Mouse (Mus musculus) limb, embryonic 13.5 days (tissue): ENCODE measurements around the gene Rhoa. TPM values are rescaled to one million over a fixed set of nuclear protein-coding genes. Genes with fewer than 3 reads are reported as not detected.
"Not testable (repeated sequence)": the region's sequence is repeated elsewhere in the genome, so short reads cannot be mapped to it uniquely, and the experiment has no call there.

Source experiments
- ATAC-seq: fragments of 200-750 bp; cut with Nextera tagmentation; 2 replicates; pipeline ENCODE4 v1.8.0; 2017; ENCODE audit warnings: low read depth, moderate number of reproducible peaks, moderate TSS enrichment; ENCODE audit not compliant: low FRiP score
- H3K27ac ChIP-seq: fragments of 300-500 bp; sonication (generic); 2 replicates; pipeline ENCODE4 v1.5.1; 2015; ENCODE audit warnings: inconsistent platforms, mild to moderate bottlenecking, moderate library complexity
- H3K27me3 ChIP-seq: fragments of 300-500 bp; sonication (generic); 2 replicates; pipeline ENCODE4 v1.6.1; 2015; ENCODE audit warnings: mild to moderate bottlenecking, inconsistent platforms
- H3K36me3 ChIP-seq: fragments of 300-500 bp; sonication (generic); 2 replicates; pipeline ENCODE4 v1.6.1; 2015; ENCODE audit warnings: inconsistent platforms, mild to moderate bottlenecking, moderate library complexity
- H3K4me1 ChIP-seq: fragments of 300-500 bp; sonication (generic); 2 replicates; pipeline ENCODE4 v1.6.1; 2015; ENCODE audit warnings: inconsistent platforms
- H3K4me2 ChIP-seq: fragments of 300-500 bp; sonication (generic); replicated peaks from 2 replicates; pipeline ENCODE4 v1.6.1; 2015; ENCODE audit warnings: inconsistent platforms, mild to moderate bottlenecking, moderate library complexity
- H3K4me3 ChIP-seq: fragments of 300-500 bp; sonication (generic); 2 replicates; pipeline ENCODE4 v1.5.1; 2015; ENCODE audit warnings: moderate library complexity, mild to moderate bottlenecking, inconsistent platforms
- H3K9ac ChIP-seq: fragments of 300-500 bp; sonication (generic); 2 replicates; pipeline ENCODE4 v1.6.1; 2015; ENCODE audit warnings: mild to moderate bottlenecking, inconsistent platforms
- H3K9me3 ChIP-seq: fragments of 300-500 bp; sonication (generic); 2 replicates; pipeline ENCODE4 v1.6.1; 2016; ENCODE audit warnings: inconsistent platforms
- WGBS: fragments of 180-500 bp; shearing (Covaris S2); methylation state at CpG from one replicate; pipeline ENCODE4 v1.1.7; 2015; 5-methylcytosine and 5-hydroxymethylcytosine counted together
- polyA plus RNA-seq: library from polyadenylated mRNA; unstranded; fragments of >200 nt; fragmentation: Nextera tagmentation; extraction: Ambion mirVana; gene quantifications from 2 replicates; pipeline ENCODE4 v1.2.1, GENCODE M21; 2015

Rhoa gene
- 426 and 428 TPM in 2 replicates for polyA plus RNA-seq

DNA sequence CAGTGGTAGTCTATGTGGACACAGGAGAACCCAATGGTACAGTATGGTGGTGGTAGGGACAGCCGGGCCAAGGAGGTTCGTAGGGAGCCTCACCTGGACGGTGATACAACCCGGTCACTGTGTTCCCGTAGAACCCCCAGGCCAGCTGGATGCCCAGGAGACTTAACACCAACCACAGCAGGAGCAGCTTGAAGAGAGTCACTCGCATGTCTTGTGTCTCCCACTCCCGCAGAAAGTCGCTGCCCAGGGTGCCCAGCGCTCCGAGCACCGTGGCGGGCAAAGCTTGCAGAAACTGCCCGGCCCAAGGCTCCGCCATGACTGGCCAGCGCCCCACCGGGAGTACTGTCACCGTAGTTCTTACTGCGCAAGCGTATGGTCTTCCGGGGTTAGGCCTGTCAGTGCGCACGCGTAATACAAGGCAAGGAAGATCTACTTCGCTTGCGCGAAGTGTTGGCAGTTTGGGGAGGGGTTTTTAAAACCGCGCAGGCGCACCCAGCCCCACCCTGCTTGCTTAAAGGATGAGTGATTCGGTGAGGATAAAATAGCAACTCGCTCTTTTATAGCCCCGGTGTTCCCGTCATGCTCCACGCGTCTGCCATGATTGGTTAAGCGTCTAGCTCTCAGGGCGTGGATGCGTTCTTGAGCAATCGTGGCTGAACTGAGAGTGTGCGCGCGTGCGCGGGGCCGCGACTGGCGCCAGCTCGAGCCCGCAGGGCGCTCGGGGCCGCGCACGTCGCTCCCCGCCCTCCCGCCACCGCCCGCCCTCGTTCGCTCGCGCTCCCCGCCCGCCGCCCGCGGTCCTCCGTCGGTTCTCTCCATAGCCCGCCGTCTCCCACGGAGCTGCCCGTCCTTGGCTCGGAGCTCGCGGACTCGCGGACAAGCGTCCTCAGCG lies at the start of gene Rhoa, which contains the start of gene Tcta:
Gene Rhoa, plus strand, starts transcription at position 501 of the 892 bp plus-strand sequence.
Gene Tcta, minus strand, starts transcription at position 532 of the 892 bp plus-strand sequence.
- H3K9ac ChIP-seq: peak within 1 kb of the TSS; percentile 97
- WGBS: under 1% methylated on average over 81 of the region's 81 CpGs
- peaks cover 26% of the 10 kb centered on the region for H3K4me1 ChIP-seq
- peak within 1 kb of the TSS; percentile 100 for H3K27ac ChIP-seq
- peak within 1 kb of the TSS; percentile 86 for H3K4me2 ChIP-seq
- peak; percentile 97 for ATAC-seq
- H3K36me3 ChIP-seq: peaks cover 24% of the 10 kb centered on the region
- H3K9me3 ChIP-seq: no peaks in the 10 kb centered on the region
- H3K27me3 ChIP-seq: no peaks in the 10 kb centered on the region
- H3K4me3 ChIP-seq: peak within 1 kb of the TSS; percentile 94

DNA sequence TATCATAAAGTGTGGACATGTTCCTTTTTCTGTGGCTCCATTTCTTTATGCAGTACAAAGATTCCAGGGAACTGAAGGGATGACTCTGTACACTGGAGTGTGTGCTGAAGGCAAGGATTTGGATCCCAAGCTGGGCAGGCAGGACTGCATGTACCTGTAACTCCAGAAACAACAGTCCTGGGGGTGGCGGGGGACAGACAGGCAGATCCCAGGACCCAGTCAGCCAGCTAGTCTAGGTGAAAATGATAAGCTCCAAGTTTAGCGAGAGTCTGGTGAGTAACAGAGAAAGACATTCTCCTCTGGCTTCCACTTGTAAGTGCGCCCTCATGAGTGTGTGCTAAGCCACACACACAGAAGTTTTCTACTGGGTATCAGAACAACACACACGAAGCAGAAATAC lies 45.4 kb upstream of the Rhoa start:
- no peak for ATAC-seq
- H3K4me3 ChIP-seq: no peak overlapping the region
- peak overlapping the region; percentile 8; the same call in 1 of the 2 replicates for H3K9ac ChIP-seq
- H3K27me3 ChIP-seq: no peaks in the 10 kb centered on the region
- 0 out of 2 replicates have a peak, but pooled peaks cover 3% of the 10 kb centered on the region for H3K36me3 ChIP-seq
- no peak overlapping the region for H3K27ac ChIP-seq
- peaks cover 26% of the 10 kb centered on the region for H3K4me1 ChIP-seq
- H3K9me3 ChIP-seq: no peaks in the 10 kb centered on the region
- H3K4me2 ChIP-seq: no peak overlapping the region
- WGBS: 90% methylated on average over 4 of the region's 4 CpGs

DNA sequence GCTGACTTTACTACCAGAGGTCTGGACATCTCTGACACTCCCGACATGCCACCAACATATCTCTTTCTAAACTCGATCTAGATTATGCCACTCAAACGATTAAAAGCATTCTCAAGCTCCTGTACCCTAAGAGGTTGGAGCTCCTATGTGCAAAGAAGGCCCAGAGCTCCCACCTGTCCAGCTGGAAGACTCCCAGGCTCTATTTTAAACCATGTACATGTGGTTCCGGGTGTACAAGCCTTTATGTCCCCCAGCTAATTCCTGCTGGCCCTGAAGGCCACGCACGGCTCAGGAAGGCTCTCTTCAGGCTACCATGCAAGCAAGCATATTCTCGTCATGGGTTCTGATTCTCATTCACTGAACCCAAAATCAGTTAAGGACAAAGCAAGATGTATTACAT lies 44.1 kb upstream of the Rhoa start:
- Histone ChIP-seq H3K36me3 (0 out of 2 replicates have a peak, but pooled peaks cover 3% of the 10 kb centered on the region), H3K9me3 (no peaks in the 10 kb centered on the region), H3K4me3 (peak overlapping the region; percentile 97), H3K27ac (no peak overlapping the region), H3K27me3 (no peaks in the 10 kb centered on the region), H3K4me2 (peak overlapping the region; percentile 85), H3K4me1 (peaks cover 26% of the 10 kb centered on the region), H3K9ac (peak overlapping the region; percentile 13)
- no peak for ATAC-seq
- 70% methylated on average over 7 of the region's 7 CpGs for WGBS

DNA sequence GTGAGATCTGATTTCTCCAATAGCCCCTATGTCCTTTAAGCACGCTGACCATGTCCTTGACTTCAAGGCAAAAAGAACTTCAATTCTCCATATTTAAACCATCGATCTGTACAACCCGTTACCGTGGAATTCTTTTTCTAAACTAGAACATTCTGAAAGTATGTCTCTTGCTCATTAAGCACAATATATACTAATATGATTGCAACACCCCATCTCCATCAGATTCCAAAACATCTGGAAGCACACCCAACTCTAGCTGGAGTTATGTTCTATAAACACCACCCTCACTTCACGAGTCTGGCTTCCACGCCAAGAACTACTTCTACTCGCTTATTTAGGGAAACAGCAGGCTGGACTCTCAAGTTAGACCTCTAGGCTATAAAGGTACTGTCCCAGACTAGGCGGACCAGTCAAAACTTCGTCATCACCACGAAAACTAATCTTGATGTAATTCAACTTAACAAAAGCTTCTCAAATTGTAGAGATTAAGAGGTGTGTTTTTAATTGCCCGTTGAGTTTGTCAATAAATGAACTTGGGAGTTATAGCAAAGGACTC lies 43.4 kb upstream of the Rhoa start:
- Histone ChIP-seq H3K27me3 (no peaks in the 10 kb centered on the region), H3K9ac (peak overlapping the region; percentile 87), H3K27ac (no peak overlapping the region), H3K4me3 (peak overlapping the region; percentile 97), H3K4me2 (peak overlapping the region; percentile 85), H3K36me3 (0 out of 2 replicates have a peak, but pooled peaks cover 3% of the 10 kb centered on the region), H3K9me3 (no peaks in the 10 kb centered on the region), H3K4me1 (peaks cover 26% of the 10 kb centered on the region)
- WGBS: 41% methylated on average over 11 of the region's 11 CpGs
- ATAC-seq: no peak

DNA sequence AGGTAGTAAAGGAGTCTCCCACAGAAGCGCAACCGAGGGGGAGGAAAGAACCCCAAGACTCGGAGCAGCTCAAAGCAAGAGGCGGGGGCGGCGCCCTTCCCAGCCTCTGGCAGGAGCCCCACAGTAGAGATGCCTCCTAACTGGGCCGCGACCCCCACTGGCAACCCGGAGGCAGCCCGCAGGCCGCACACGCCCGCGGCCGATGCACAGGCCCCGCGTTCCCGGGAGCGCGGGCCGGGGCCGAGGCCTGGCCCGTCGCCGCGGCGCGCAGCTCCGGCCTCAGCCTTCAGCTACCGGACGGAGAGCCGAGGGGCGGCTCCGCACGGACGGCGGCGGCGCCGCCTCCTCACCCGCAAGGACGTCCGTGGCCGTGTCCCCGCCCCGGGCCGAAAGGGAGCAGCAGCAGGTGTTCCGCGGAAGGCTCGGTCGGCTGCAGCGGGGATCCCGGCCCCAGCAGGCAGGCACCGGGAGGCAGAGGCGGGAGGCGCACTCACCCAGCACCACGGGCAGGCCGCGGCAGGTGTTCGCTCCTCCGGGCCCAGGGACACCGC lies 42.7 kb upstream of the Rhoa start:
- no peaks in the 10 kb centered on the region for H3K9me3 ChIP-seq
- H3K36me3 ChIP-seq: 0 out of 2 replicates have a peak, but pooled peaks cover under 1% of the 10 kb centered on the region
- peak overlapping the region; percentile 85 for H3K4me2 ChIP-seq
- peak; percentile 41; the same call in 1 of the 2 replicates for ATAC-seq
- no peaks in the 10 kb centered on the region for H3K27me3 ChIP-seq
- peak overlapping the region; percentile 87 for H3K27ac ChIP-seq
- peaks cover 26% of the 10 kb centered on the region for H3K4me1 ChIP-seq
- H3K4me3 ChIP-seq: peak overlapping the region; percentile 97
- H3K9ac ChIP-seq: peak overlapping the region; percentile 87
- WGBS: under 1% methylated on average over 48 of the region's 62 CpGs

DNA sequence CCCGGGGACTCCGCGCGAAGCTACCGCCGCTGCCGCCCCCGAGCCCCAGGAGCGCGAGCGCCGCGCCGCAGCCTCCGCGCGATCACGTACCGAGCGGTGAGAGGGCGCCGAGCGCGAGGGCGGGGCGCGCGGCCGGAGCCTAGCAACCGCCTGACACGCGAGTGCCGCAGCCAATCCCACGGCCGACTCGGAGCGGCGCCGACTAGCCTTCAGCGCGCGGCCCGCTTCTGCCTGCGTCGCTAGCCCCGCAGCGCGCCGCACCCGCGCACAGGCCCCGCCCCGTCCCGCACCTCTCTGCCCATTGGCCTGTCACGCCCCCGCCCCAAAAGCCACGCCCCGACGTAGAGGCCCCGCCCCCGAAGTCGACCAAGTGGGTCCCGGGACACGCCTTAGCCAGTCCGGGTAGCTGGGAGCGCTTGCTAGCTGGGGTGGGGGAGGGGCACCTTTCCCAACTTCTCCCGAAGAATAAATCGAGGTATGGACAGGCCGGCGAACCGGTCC lies 42.2 kb upstream of the Rhoa start, which contains the start of gene Dag1:
Gene Dag1, minus strand, starts transcription at position 269 of the 501 bp plus-strand sequence.
- Histone ChIP-seq H3K9ac (peak within 1 kb of the TSS; percentile 87), H3K36me3 (no peaks in the 10 kb centered on the region), H3K9me3 (no peaks in the 10 kb centered on the region), H3K4me1 (peaks cover 26% of the 10 kb centered on the region), H3K27me3 (no peaks in the 10 kb centered on the region), H3K4me3 (peak within 1 kb of the TSS; percentile 97), H3K27ac (peak within 1 kb of the TSS; percentile 87), H3K4me2 (peak within 1 kb of the TSS; percentile 85)
- under 1% methylated on average over 68 of the region's 71 CpGs for WGBS
- ATAC-seq: peak; percentile 98

DNA sequence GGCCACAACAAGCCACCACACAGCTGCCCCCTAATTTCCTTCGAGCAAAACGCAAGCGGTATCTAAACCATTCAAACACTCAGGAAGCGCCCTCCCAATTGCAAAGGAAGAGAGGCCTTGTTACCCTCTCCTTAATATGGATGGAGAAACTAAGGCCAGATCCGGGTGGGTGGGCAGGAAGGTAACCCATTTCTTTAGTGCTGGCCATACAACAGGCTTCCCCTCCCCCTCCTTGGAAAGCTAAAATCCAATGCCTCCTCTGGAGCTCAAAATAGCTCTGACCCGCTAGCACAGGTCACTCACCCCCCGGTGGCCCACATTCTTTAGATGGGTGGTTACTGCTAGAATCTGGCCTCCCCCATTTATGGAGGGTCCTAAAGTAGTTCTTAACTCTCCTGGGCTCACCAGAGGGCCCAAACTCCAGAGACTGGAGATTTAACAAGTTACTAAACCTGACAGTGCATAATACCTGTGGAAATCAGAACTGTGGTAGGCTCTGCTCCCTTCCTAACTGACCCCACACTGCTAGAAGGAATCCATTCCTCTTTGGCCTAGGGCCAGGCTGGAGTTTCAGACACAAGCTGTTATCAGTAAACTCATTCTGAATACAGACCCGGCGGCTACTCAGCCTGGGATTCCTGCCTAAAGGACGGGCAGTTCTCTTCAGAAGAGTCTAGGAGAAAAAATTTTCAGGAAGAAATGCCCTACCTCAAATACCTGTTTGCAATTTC lies 41.6 kb upstream of the Rhoa start:
- peak overlapping the region; percentile 78 for H3K27ac ChIP-seq
- no peaks in the 10 kb centered on the region for H3K27me3 ChIP-seq
- peaks cover 26% of the 10 kb centered on the region for H3K4me1 ChIP-seq
- no peak; the same call in 1 of the 2 replicates for ATAC-seq
- no peaks in the 10 kb centered on the region for H3K36me3 ChIP-seq
- H3K9me3 ChIP-seq: no peaks in the 10 kb centered on the region
- peak overlapping the region; percentile 85 for H3K4me2 ChIP-seq
- peak overlapping the region; percentile 97 for H3K4me3 ChIP-seq
- WGBS: 15% methylated on average over 10 of the region's 10 CpGs
- H3K9ac ChIP-seq: peak overlapping the region; percentile 55; the same call in 1 of the 2 replicates

DNA sequence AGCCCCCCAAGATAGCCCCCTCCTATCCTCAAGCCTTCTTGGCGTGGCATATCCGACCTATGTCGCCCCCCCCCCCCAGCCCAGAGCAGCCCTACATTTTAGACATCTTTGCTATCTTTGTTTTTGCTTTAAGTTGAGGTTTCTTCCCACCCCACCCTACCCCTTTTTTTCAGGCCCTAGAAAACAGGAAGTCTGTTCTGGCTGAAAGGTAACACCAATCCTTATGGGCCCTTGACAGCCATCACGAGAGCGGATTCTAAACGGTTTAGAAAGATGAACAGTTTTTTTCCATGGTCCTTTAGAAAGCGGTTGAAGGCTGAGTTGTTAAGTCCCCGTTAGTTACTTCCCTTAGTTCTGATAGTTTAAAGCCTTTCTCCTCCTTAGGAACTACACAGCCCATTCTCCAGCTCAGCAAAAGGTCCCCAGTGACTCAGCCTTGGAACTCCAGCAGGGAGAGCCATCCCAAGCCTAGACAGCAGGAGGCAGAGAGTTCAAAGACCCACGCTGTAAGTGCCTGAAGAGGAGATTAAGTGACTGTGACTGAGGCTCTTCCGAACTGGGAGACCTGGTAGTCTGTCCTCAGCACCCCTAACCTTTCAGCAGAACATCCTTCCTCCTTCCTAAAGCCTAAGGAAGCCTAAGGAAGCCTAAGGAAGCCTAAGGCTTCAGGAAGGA lies 39.5 kb upstream of the Rhoa start:
- Histone ChIP-seq H3K9ac (no peak overlapping the region), H3K36me3 (no peaks in the 10 kb centered on the region), H3K4me3 (no peak overlapping the region), H3K9me3 (no peaks in the 10 kb centered on the region), H3K27ac (no peak overlapping the region), H3K27me3 (no peaks in the 10 kb centered on the region), H3K4me1 (peaks cover 26% of the 10 kb centered on the region), H3K4me2 (no peak overlapping the region)
- ATAC-seq: no peak
- WGBS: 54% methylated on average over 10 of the region's 10 CpGs

DNA sequence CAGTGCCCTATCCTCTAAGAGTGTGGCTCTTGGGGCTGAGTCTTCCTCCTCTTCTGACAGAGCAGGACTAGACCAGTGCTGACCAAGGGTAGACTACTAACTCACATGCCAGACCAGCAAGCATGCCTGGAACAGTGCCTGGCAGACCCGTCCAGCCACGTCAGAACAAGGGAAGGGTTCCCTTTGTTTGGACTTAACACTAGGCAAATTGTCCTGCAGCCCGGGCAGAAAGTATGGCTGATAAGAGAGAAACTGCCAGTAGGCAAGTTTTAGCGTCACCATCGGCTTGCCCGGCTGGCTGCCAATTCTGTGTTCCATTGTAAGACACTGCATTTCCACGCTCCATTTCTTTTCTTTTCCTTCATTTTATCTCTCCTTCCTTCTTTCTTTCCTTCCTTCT lies 38.2 kb upstream of the Rhoa start:
- Histone ChIP-seq H3K4me1 (peaks cover 22% of the 10 kb centered on the region), H3K4me3 (no peak overlapping the region), H3K9ac (no peak overlapping the region), H3K27ac (no peak overlapping the region), H3K9me3 (no peaks in the 10 kb centered on the region), H3K27me3 (no peaks in the 10 kb centered on the region), H3K36me3 (no peaks in the 10 kb centered on the region), H3K4me2 (no peak overlapping the region)
- ATAC-seq: no peak
- WGBS: 91% methylated on average over 7 of the region's 7 CpGs

DNA sequence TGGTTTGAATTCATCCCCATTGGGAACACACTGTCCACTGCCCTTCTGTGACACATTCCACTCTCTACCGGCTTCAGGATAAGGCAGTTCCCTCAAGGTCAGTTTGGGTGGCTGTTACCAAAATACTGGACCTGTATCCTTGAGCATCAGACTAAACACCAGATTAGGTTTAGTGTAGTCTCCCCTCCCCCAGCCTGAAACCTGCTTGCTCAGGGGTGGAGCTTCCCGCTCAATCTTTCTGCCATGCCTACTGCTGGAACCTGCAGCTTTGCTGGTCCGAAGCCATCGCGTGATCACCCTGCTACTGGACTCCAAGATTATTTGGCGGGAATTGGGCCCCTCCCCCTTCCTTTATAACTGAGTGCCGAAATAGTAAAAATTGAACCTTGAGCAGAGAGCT lies 37.2 kb upstream of the Rhoa start:
- H3K27me3 ChIP-seq, H3K4me2 ChIP-seq, H3K36me3 ChIP-seq, H3K9ac ChIP-seq, H3K9me3 ChIP-seq, ATAC-seq, H3K4me3 ChIP-seq, H3K27ac ChIP-seq: not testable (repeated sequence)
- H3K4me1 ChIP-seq: peaks cover 28% of the 10 kb centered on the region
- WGBS: 76% methylated on average over 7 of the region's 7 CpGs

DNA sequence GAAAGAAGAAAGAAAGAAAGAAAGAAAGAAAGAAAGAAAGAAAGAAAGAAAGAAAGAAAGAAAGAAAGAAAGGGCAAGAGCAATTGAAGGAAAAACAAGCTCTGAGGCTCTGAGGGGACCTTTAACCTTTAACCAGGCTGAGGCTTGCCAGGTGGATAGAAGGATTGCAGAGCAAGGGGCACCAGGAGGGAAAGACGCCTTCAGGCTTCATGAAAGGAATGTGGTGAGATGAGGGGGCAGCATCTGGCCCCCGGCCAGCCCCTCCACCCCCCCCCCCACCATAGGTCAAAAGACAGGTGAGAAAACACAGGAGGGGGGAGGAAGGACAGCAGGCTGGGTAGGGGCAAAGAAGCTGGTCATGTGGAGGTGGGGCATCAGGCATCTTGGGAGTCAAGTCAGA lies 34.0 kb upstream of the Rhoa start:
- Histone ChIP-seq H3K4me3 (no peak overlapping the region), H3K9ac (no peak overlapping the region), H3K36me3 (no peaks in the 10 kb centered on the region), H3K27ac (0 out of 2 replicates have a peak overlapping the region, but pooled peaks have one; percentile 17), H3K4me1 (peaks cover 19% of the 10 kb centered on the region), H3K4me2 (no peak overlapping the region), H3K9me3 (no peaks in the 10 kb centered on the region), H3K27me3 (no peaks in the 10 kb centered on the region)
- no peak for ATAC-seq
- WGBS: 19% methylated on average over 2 of the region's 2 CpGs
